Mouse (Mus musculus) limb, embryonic 10.5 days (tissue): ENCODE data around the gene Otud5. TPM values are rescaled to one million over a fixed set of nuclear protein-coding genes. Genes with fewer than 3 reads are reported as not detected.
"Not testable (repeated sequence)": the region's sequence is repeated elsewhere in the genome, so short reads cannot be mapped to it uniquely, and the experiment has no call there.

Experiments used
- DNase-seq: peaks from one replicate; pipeline ENCODE4 v3.0.0-alpha.2; 2017; ENCODE audit warnings: low spot score
- H3K27ac ChIP-seq: fragments of 300-500 bp; sonication (generic); 2 replicates; pipeline ENCODE4 v1.5.1; 2016; ENCODE audit warnings: mild to moderate bottlenecking
- H3K27me3 ChIP-seq: fragments of 300-500 bp; sonication (generic); 2 replicates; pipeline ENCODE4 v1.6.1; 2016; ENCODE audit warnings: low read depth, mild to moderate bottlenecking; ENCODE audit not compliant: poor library complexity, severe bottlenecking
- H3K36me3 ChIP-seq: fragments of 300-500 bp; sonication (generic); 2 replicates; pipeline ENCODE4 v1.6.1; 2016; ENCODE audit warnings: mild to moderate bottlenecking, moderate library complexity
- H3K4me1 ChIP-seq: fragments of 300-500 bp; sonication (generic); 2 replicates; pipeline ENCODE4 v1.6.1; 2016
- H3K4me3 ChIP-seq: fragments of 300-500 bp; sonication (generic); 2 replicates; pipeline ENCODE4 v1.5.1; 2016; ENCODE audit warnings: mild to moderate bottlenecking, moderate library complexity
- H3K9me3 ChIP-seq: fragments of 300-500 bp; sonication (generic); replicated peaks from 2 replicates; pipeline ENCODE4 v1.6.1; 2016; ENCODE audit warnings: mild to moderate bottlenecking
- WGBS: fragments of 180-500 bp; shearing (Covaris S2); methylation state at CpG from one replicate; pipeline ENCODE4 v1.1.7; 2016; 5-methylcytosine and 5-hydroxymethylcytosine counted together
- microRNA counts: library from miRNA; unstranded; fragments of <30 nt; microRNA quantifications from one replicate; lab custom pipeline; 2017
- microRNA-seq: library from miRNA; unstranded; fragments of <30 nt; microRNA quantifications from one replicate; pipeline ENCODE4, GENCODE M21; 2017
- polyA plus RNA-seq: library from polyadenylated mRNA; unstranded; fragments of >200 nt; fragmentation: Nextera tagmentation; extraction: Ambion mirVana; gene quantifications from 2 replicates; pipeline ENCODE4 v1.2.1, GENCODE M21; 2016

Gene Otud5
- polyA plus RNA-seq, 1 experiment from 2014 or later: 47.5 TPM

- Histone ChIP-seq H3K36me3 (peaks cover 33% of the 10 kb centered on the region), H3K4me3 (peak within 1 kb of the TSS; percentile 64), H3K4me1 (0 out of 2 replicates have a peak, but pooled peaks cover 4% of the 10 kb centered on the region), H3K27ac (peak within 1 kb of the TSS; percentile 86), H3K27me3 (no peaks in the 10 kb centered on the region), H3K9me3 (no peaks in the 10 kb centered on the region)
- DNase-seq: peak; percentile 81
- 12% methylated on average over 62 of the region's 62 CpGs for WGBS
These were observed 58.0 kb downstream of the Otud5 start, which contains the start of the genes Pqbp1 and Timm17b for GRCm38 (mm10) chrX:7898880-7899874. TSS of gene Pqbp1 (minus strand) at chrX:7899269. TSS of gene Timm17b (plus strand) at chrX:7899357.

- 94% methylated on average over 5 of the region's 5 CpGs for WGBS
- no peak for DNase-seq
- H3K27ac ChIP-seq: no peak overlapping the region
- H3K27me3 ChIP-seq: no peaks in the 10 kb centered on the region
- peaks cover 29% of the 10 kb centered on the region for H3K36me3 ChIP-seq
- H3K4me3 ChIP-seq: no peak overlapping the region
- H3K4me1 ChIP-seq: no peaks in the 10 kb centered on the region
- no peaks in the 10 kb centered on the region for H3K9me3 ChIP-seq
These were observed 63.3 kb downstream of the Otud5 start for GRCm38 (mm10) chrX:7904441-7904840.

- Histone ChIP-seq H3K27me3 (no peaks in the 10 kb centered on the region), H3K4me1 (no peaks in the 10 kb centered on the region), H3K4me3 (no peak within 1 kb of the TSS), H3K27ac (no peak within 1 kb of the TSS), H3K36me3 (peaks cover 22% of the 10 kb centered on the region), H3K9me3 (no peaks in the 10 kb centered on the region)
- DNase-seq: no peak
- WGBS: 93% methylated on average over 5 of the region's 5 CpGs
These were observed 66.6 kb downstream of the Otud5 start, which contains the start of gene Gm10491 for GRCm38 (mm10) chrX:7907735-7908134. TSS of gene Gm10491 (minus strand) at chrX:7907835.

GRCm38 (mm10) chrX:7909242-7909641 lies 68.1 kb downstream of the Otud5 start, which contains the start of gene Gm10490:
TSS of gene Gm10490 (plus strand) at chrX:7909542.
- H3K4me3 ChIP-seq, H3K27ac ChIP-seq, H3K27me3 ChIP-seq, H3K4me1 ChIP-seq, H3K9me3 ChIP-seq, DNase-seq: not testable (repeated sequence)
- peaks cover 19% of the 10 kb centered on the region for H3K36me3 ChIP-seq
- 88% methylated on average over 4 of the region's 4 CpGs for WGBS

- no peak overlapping the region for H3K27ac ChIP-seq
- no peak for DNase-seq
- H3K4me3 ChIP-seq: no peak overlapping the region
- no peaks in the 10 kb centered on the region for H3K27me3 ChIP-seq
- 70% methylated on average over 6 of the region's 6 CpGs for WGBS
- peaks cover 19% of the 10 kb centered on the region for H3K36me3 ChIP-seq
- H3K4me1 ChIP-seq: no peaks in the 10 kb centered on the region
- no peaks in the 10 kb centered on the region for H3K9me3 ChIP-seq
These were observed 69.3 kb downstream of the Otud5 start for GRCm38 (mm10) chrX:7910473-7910872.

GRCm38 (mm10) chrX:7915669-7916068 lies 74.5 kb downstream of the Otud5 start:
- not testable (repeated sequence) for DNase-seq, H3K27ac ChIP-seq, H3K9me3 ChIP-seq, H3K36me3 ChIP-seq, H3K4me1 ChIP-seq, H3K4me3 ChIP-seq
- peaks cover 27% of the 10 kb centered on the region for H3K27me3 ChIP-seq
- WGBS: 18% methylated on average over 3 of the region's 3 CpGs

- peaks cover 50% of the 10 kb centered on the region for H3K27me3 ChIP-seq
These were observed 76.8 kb downstream of the Otud5 start for GRCm38 (mm10) chrX:7917960-7918359.

GRCm38 (mm10) chrX:7919601-7920383 lies 78.6 kb downstream of the Otud5 start, which contains the start of gene Pcsk1n:
TSS of gene Pcsk1n (plus strand) at chrX:7919822.
- H3K27ac ChIP-seq: no peak within 1 kb of the TSS
- H3K27me3 ChIP-seq: peaks cover 68% of the 10 kb centered on the region

More at GRCm38 (mm10) chrX:7917960-7918359, 76.8 kb downstream of the Otud5 start:
- 73% methylated on average over 6 of the region's 6 CpGs for WGBS
- not testable (repeated sequence) for H3K36me3 ChIP-seq, H3K9me3 ChIP-seq, H3K27ac ChIP-seq, H3K4me3 ChIP-seq, DNase-seq
- H3K4me1 ChIP-seq: peaks cover 12% of the 10 kb centered on the region

GRCm38 (mm10) chrX:7922032-7922431 lies 80.9 kb downstream of the Otud5 start:
- Histone ChIP-seq H3K4me1 (peaks cover 12% of the 10 kb centered on the region), H3K36me3 (no peaks in the 10 kb centered on the region), H3K4me3 (peak overlapping the region; percentile 36), H3K27ac (no peak overlapping the region), H3K9me3 (no peaks in the 10 kb centered on the region), H3K27me3 (peaks cover 91% of the 10 kb centered on the region)
- peak; percentile 47 for DNase-seq
- WGBS: 18% methylated on average over 27 of the region's 48 CpGs

More at GRCm38 (mm10) chrX:7919601-7920383, 78.6 kb downstream of the Otud5 start, which contains the start of gene Pcsk1n:
- DNase-seq: peak; percentile 33
- no peaks in the 10 kb centered on the region for H3K9me3 ChIP-seq
- peaks cover 12% of the 10 kb centered on the region for H3K4me1 ChIP-seq
- WGBS: 16% methylated on average over 40 of the region's 40 CpGs
- no peaks in the 10 kb centered on the region for H3K36me3 ChIP-seq
- peak within 1 kb of the TSS; percentile 41 for H3K4me3 ChIP-seq

MicroRNAs within 50 kb of the gene (microRNA counts, 519-probe panel; counts per million panel counts)
- 684 counts per million, percentile 72 among the panel's probes with 10 or more counts for microRNA mmu-miR-1198 (lab: Ali Mortazavi, UCI)

Small RNA genes lying within 50 kb of the gene (microRNA-seq; reads per million reads assigned to microRNA genes)
- gene Mir1198: 13.5 reads per million, percentile 23 among the genes with 10 or more reads in this experiment

Other genes with a start within 250 kb of the Otud5 start
- gene Ccdc22, start 235.8 kb upstream of the Otud5 start, polyA plus RNA-seq: 36.5 and 37.9 TPM in 2 replicates
- gene Cacna1f, start 234.3 kb upstream of the Otud5 start, polyA plus RNA-seq: not detected in 2 replicates
- 1.6 and 1.9 TPM in 2 replicates for gene Syp, start 202.9 kb upstream of the Otud5 start, polyA plus RNA-seq
- 6.4 and 9.1 TPM in 2 replicates for gene Prickle3, start 184.1 kb upstream of the Otud5 start, polyA plus RNA-seq
- 72.6 and 77.7 TPM in 2 replicates for gene Plp2, start 170.0 kb upstream of the Otud5 start, polyA plus RNA-seq
- gene Magix, start 160.1 kb upstream of the Otud5 start, polyA plus RNA-seq: 0.08 and 0.13 TPM in 2 replicates
- gene Gpkow, start 144.2 kb upstream of the Otud5 start, polyA plus RNA-seq: 40.5 and 48.2 TPM in 2 replicates
- gene Wdr45, start 127.0 kb upstream of the Otud5 start, polyA plus RNA-seq: 18.1 and 20.8 TPM in 2 replicates
- not detected in 2 replicates for gene Gm45208, start 119.1 kb upstream of the Otud5 start, polyA plus RNA-seq
- gene Praf2, start 112.9 kb upstream of the Otud5 start, polyA plus RNA-seq: 74.0 and 79.0 TPM in 2 replicates
- 21.8 and 21.9 TPM in 2 replicates for gene Ccdc120, start 90.5 kb upstream of the Otud5 start, polyA plus RNA-seq
- 26.0 and 26.8 TPM in 2 replicates for gene Tfe3, start 78.8 kb upstream of the Otud5 start, polyA plus RNA-seq
- gene Gripap1, start 51.6 kb upstream of the Otud5 start, polyA plus RNA-seq: 29.5 and 36.3 TPM in 2 replicates
- 0.85 and 1.2 TPM in 2 replicates for gene Kcnd1, start 19.1 kb upstream of the Otud5 start, polyA plus RNA-seq
- gene Pim2, start 36.9 kb downstream of the Otud5 start, polyA plus RNA-seq: 6.2 TPM in 2 replicates
- 23.3 and 24.0 TPM in 2 replicates for gene Slc35a2, start 42.7 kb downstream of the Otud5 start, polyA plus RNA-seq
- gene Pqbp1, start 57.9 kb downstream of the Otud5 start, polyA plus RNA-seq: 131 and 140 TPM in 2 replicates
- 167 and 187 TPM in 2 replicates for gene Timm17b, start 58.0 kb downstream of the Otud5 start, polyA plus RNA-seq
- gene Gm10491, start 66.5 kb downstream of the Otud5 start, polyA plus RNA-seq: not detected in 2 replicates
- not detected in 2 replicates for gene Gm10490, start 68.2 kb downstream of the Otud5 start, polyA plus RNA-seq
- 0.06 and 0.13 TPM in 2 replicates for gene Pcsk1n, start 78.5 kb downstream of the Otud5 start, polyA plus RNA-seq
- gene Eras, start 87.2 kb downstream of the Otud5 start, polyA plus RNA-seq: not detected in 2 replicates
- gene Hdac6, start 106.5 kb downstream of the Otud5 start, polyA plus RNA-seq: 39.6 and 52.8 TPM in 2 replicates
- 4.1 and 6.3 TPM in 2 replicates for gene Gata1, start 136.7 kb downstream of the Otud5 start, polyA plus RNA-seq
- not detected in 2 replicates for gene Glod5, start 177.1 kb downstream of the Otud5 start, polyA plus RNA-seq
- gene Suv39h1, start 233.4 kb downstream of the Otud5 start, polyA plus RNA-seq: 106 and 111 TPM in 2 replicates
- 0.14 and 0.18 TPM in 2 replicates for gene Was, start 249.1 kb downstream of the Otud5 start, polyA plus RNA-seq